Mouse (Mus musculus): ENCODE measurements around the gene Oasl1.

Oasl1 gene

DNA sequence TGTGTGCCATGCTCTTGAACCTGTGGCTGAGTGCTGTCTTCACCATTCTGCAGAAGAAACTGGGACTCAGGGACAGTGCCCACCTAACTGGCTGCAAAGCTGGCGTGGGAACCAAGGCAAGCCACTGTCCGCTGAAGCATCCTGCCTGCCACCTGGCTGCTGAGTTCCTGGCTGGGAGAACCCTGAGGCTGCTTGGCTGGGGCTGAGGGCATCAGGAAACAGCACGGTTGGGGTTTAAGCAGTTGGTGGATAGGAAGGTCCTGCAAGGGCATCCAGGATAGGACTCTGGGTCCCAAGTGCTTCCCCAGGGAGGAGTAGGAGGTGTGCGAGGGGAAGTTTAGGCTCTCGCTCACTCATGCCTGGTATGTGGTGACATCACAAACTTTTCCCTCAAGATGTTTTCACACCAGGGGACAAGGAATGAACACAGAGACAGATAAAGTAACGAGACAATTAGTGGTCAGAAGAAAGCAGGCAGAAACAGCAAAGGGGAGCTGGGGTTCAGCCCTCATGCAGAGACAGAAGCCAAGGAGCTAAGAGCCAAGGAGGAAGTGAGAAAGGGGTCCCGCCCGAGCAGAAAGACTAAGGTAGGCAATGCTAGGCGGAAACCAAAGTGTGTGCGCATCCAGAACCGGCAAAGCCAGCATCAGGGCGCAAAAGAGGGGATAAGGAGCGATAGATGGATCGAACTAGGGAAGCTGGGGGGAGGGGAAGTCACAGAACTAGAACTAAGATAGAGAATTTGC, 44.7 kb downstream of the Oasl1 start:
- DNase-seq (ENCODE audit: inconsistent age in 2 of 2, low spot score in 1 of 2) = no peak

DNA sequence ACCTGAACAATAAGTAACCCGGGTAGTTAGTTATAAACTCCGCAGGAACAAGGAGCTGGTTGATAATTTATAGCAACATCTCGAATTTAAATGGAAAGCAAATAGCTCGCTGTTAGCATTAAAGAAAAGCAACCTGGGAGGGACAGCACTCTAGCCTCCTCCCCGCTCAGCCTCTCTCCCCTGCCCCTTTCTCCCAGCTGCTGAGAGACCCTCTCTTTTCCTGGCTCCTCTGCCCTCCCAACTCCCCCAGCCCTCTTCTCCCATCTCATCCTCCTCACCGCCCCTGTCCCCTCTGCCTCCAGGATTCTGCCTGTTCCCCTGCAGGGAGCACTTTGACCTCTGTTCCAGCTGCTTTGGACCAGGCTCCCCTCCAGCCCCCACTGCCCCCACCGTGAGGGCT, 45.6 kb downstream of the Oasl1 start:
- DNase-seq (ENCODE audit: inconsistent age in 2 of 2, low spot score in 1 of 2) = no peak

DNA sequence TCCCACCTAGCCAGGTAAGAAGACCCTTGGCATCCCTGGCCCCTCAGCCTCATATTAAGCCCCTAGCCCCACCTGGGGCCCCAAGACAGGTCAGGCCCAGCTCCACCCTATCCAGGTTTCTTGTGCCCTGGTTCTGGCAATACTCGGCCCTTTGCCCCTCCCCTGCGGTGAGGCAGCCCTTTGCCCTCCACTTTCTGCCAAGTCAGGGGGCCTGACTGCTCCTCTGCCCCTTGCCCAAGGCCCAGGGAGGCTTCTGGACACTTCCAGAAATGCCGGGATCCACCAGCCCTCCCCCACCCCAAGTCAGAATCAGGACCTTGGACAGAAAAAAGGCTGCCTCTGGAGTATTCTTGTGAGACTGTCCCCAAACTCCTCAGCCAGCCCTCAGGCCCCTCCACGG, 46.0 kb downstream of the Oasl1 start:
- no peak for DNase-seq (ENCODE audit: inconsistent age in 2 of 2, low spot score in 1 of 2)

DNA sequence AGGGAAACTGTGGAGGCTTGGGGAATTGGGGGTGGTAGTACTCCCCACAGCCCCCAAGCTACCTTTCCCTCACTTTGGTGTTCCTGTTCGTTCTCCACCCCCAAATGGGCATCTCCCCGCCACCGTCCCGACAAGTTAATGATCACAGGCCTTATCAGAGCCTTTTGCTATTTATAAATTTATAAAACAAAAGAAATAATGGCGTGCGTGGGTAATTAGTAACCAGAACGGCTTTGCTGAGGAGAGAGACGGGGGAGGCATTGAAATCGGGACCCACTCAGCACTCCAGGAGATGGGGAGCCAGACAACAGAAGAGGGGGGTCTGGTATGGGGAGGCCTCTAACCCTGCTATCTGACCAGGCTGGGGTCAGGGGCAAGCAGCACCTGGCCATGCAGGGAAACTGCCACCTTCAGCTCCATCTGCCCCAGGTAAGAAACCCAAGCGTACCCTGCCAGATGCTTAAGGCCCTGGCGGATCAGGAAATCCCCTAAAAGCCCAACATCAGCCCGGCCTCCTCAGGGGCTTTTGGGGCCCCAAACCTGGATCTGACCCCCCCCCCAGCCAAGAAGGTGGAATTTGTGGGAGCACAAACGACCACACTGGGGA, 46.7 kb downstream of the Oasl1 start:
- DNase-seq (ENCODE audit: inconsistent age in 2 of 2, low spot score in 1 of 2) = no peak

DNA sequence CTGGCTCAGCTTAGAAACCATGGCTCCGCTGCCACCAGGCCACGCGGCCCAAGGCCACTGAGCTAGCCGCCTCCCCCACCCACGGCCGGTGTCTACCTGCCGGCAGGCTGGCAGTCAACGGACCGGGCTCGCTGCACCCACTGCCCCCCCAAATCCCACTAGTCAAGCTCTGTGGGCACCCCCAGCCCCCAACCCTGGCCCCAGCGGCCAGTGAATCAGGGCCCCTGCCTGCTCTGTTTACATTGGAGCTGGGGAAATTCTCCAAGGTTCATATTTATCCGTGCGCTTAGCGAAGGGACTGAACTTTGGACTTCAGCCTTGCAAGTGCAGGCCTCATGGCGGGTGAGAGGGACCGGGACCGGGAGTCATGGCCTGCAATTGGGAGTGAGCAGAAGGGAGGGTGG, 47.8 kb downstream of the Oasl1 start, which contains the start of gene Hnf1a:
Hnf1a (minus strand) TSS at position 271 of the 404 bp plus-strand sequence.
- no peak for DNase-seq (ENCODE audit: inconsistent age in 2 of 2, low spot score in 1 of 2)

DNA sequence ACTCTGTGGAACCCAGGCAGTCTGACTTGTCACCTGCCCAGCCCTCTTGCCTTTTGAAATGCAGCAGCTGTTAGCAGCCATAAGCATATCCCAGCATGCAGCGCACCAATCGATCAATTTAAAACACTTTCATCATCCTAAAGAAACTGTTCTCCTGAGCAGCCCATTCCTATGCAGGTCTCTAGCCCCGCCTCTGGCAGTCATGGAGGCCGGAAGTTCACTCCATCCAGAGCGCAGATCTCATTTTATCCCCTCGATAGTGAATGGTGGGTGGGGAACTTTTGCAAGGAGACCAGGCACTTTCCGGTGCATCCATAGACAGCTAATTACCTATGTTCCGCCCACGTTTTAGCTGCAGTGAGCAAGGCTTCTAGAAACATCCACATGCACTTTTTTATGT, 49.2 kb downstream of the Oasl1 start:
- DNase-seq (ENCODE audit: inconsistent age in 2 of 2, low spot score in 1 of 2) = no peak

DNA sequence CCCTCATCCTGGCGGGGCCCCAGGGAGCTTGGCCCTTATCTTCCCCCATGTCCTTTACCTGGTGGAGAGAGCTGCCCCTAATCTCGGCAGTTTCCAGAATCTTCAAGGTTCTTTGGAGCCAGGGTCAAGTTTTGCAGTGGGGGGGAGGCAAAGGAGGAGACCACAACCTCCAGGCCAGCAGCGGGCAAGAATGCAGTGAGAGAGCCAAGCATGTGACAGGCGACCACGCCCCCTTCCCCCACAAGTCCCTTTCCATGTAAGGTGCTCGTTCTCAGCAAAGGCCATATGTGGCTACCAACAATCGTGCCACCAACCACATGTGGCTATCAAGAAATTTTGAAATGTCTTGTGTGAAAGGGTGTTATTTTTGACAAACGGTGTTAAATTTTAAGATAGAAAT, 50.1 kb downstream of the Oasl1 start:
- DNase-seq (ENCODE audit: inconsistent age in 2 of 2, low spot score in 1 of 2) = no peak

DNA sequence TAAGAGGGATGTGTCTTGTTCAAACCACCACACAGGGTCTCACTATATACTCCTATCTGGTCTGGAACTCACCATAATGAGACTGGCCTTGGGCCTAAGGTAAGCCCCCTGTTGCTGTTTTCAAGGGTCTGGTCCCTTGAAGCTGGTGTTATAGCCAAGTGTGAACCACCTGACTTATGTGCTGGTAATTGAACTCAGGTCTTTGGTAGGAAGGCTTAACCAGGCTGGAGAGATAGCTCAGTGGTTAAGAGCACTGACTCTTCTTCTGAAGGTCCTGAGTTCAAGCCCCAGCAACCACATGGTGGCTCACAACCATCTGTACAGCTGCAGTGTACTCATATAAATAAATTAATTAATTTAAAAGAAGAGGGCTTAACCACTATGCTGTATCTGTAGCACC, 53.9 kb downstream of the Oasl1 start:
- DNase-seq (ENCODE audit: inconsistent age in 2 of 2, low spot score in 1 of 2) = no peak

DNA sequence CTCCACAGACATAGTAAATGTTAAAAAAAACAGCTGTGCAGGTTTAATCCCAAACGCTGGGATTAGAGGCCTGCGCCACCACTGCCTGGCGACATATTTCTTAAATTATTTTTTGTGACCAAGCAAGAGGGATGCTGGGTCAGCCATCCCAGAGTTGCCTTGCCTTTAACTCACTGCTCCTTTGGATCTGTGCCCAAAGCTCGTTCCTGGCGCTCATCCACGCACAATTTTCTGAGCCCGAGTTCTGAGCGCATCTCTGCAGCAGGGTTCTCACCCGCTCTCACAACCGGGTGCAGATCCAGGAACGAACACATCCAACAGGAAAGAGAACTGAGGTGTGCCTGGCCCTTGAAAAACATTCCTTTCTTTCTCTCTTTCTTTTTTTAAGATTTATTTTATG, 55.4 kb downstream of the Oasl1 start:
- peak in 1 of 2 experiments; percentile 37 for DNase-seq (ENCODE audit: inconsistent age in 2 of 2, low spot score in 1 of 2)

DNA sequence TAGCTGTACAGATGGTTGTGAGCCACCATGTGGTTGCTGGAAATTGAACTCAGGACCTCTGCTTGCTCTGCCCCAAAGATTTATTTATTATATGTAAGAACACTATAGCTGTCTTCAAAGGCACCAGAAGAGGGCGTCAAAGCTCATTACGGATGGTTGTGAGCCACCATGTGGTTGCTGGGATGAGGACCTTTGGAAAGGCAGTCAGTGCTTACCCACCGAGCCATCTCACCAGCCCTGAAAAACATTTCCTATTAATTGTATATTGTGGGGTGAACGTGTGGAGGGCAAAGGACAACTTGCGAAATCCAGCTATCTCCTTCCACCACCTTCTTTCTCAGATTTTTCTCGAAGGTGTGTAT, 55.8 kb downstream of the Oasl1 start:
- no peak for DNase-seq (ENCODE audit: inconsistent age in 2 of 2, low spot score in 1 of 2)

DNA sequence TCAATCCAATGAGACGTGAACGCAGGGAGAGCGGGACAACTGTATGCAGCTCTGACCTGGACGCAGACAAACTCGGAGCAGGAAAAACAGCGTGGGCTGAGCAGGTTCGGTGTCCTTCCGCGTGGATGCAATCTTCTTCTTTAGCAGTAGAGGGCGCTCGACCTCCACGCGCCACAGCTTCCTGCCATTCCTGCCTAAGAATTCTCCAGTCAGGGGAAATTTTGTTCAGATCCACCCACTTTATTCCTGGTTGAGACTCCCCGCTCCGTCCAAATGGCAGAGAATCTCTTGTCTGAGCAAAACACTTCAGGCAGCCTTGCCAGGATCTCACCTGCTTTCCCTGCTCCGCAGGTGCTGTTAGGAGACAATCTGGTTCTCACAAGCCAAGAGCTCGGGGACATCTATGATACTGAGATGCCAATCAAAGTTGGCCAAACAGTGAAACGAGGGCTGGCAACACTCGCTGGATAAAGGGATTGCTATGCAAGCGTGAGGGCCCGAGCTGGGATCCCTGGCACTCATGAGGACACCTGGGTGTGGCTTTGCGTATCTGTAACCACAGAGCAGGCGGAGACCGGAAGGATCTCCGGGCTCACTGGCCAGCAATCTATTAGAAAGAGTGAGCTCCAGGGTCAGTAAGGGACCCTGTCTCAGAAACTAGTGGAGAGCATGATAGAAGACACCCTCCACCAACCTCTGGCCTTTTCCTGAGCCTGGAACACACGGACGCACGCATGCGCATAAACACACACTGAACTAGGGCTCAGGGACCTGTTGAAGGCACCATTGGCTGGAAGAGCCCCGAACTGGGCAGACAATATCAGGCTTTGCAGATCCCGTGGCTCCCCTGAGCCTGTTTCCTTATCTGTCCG, 56.4 kb downstream of the Oasl1 start:
- DNase-seq (ENCODE audit: inconsistent age in 2 of 2, low spot score in 1 of 2) = peak; percentile 76 to 93

DNA sequence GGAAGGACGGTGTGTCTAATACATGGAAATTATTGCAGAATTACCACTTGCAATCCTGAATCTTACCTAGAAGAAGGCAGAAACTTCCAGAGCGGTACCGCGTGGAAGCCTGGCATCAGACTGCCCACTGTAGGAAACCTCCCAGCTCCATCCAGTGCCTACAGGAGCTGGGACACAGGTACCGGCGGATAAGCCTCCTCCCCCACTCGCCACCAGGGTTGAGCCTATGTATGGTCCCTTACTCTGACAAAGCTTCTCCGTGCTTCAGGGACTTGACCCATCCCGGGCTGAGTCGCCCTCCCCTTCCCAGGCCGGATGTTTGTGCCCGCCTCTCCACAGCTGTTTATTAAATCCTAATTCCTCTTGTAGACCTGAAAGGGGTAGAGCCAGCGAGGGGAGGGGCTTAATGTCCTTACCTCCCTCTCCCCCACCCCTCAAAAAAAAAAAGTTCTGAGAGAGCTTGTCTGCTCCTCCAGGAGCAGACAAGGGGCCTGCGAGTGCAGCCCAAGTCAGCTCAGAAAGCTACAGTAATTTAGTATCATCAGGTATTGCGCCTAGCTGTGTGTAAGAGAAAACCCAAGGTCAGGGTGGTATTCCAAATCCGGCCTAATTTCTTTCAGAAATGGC, 57.2 kb downstream of the Oasl1 start:
- DNase-seq (ENCODE audit: inconsistent age in 2 of 2, low spot score in 1 of 2) = no peak

DNA sequence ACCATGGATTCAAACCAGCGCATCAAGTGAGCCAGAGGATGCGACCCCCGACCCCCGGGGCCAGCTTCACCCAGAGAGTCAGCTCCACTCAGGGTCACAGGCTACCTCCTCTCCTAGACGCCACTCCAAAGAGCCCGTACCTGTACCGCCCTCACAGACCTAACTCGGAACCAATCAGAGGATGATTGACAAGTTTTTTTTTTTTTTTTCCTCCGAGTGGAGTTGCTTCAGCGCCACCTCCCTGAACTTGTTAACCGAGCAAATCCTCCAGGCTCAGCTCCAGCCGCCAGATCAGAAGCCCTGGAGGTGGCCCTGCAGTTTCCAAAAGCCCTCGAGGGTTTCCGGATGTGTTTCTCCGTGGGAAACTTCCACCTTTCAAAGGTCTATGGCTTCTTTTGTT, 59.0 kb downstream of the Oasl1 start:
- DNase-seq (ENCODE audit: inconsistent age in 2 of 2, low spot score in 1 of 2) = no peak

DNA sequence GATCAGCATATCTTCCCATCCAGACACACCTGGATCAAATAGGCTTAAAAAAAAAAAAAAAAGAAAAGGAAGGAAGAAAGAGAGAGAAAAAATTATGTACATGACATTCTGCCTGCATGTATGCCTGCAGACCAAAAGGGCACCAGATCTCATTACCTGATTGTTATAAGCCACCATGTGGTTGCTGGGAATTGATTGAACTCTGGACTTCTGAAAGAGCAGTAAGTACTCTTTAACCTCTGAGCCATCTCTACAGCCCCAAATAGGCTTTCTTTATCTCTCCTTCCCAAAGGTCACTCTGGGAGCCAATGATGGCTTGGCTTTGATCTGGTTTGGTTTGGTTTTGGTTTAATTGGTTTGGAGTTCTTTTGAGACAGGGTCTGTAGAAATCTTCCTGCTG, 62.0 kb downstream of the Oasl1 start:
- no peak for DNase-seq (ENCODE audit: inconsistent age in 2 of 2, low spot score in 1 of 2)

Measured in adrenal gland, adult (tissue).